Mouse (Mus musculus) lung, postnatal 14 days (tissue): ENCODE measurements around the gene Baiap2l1.

ENCODE experiments used
- DNase-seq: peaks from one replicate; pipeline ENCODE4 v3.0.0; 2021

Baiap2l1 gene

GRCm38 (mm10) chr5:144255632-144256540 is 102.0 kb downstream of the Baiap2l1 start:
- DNase-seq = peak; percentile 53

- peak; percentile 85 for DNase-seq
These were observed 102.9 kb downstream of the Baiap2l1 start for GRCm38 (mm10) chr5:144254811-144255631.

GRCm38 (mm10) chr5:144254122-144254810 is 103.6 kb downstream of the Baiap2l1 start:
- DNase-seq = peak; percentile 79

GRCm38 (mm10) chr5:144253212-144253611 is 104.7 kb downstream of the Baiap2l1 start:
- no peak for DNase-seq

- DNase-seq = no peak
These were observed 105.9 kb downstream of the Baiap2l1 start for GRCm38 (mm10) chr5:144251876-144252577.

GRCm38 (mm10) chr5:144249871-144250270 is 108.0 kb downstream of the Baiap2l1 start:
- no peak for DNase-seq

GRCm38 (mm10) chr5:144247906-144248585 is 109.9 kb downstream of the Baiap2l1 start:
- peak; percentile 42 for DNase-seq

GRCm38 (mm10) chr5:144247307-144247706 is 110.6 kb downstream of the Baiap2l1 start:
- no peak for DNase-seq

- no peak for DNase-seq
These were observed 111.2 kb downstream of the Baiap2l1 start for GRCm38 (mm10) chr5:144246669-144247068.

GRCm38 (mm10) chr5:144245592-144245991 is 112.3 kb downstream of the Baiap2l1 start:
- no peak for DNase-seq

- DNase-seq = no peak
These were observed 113.9 kb downstream of the Baiap2l1 start, which contains the start of gene Bri3 for GRCm38 (mm10) chr5:144243901-144244487. Bri3 (plus strand) TSS chr5:144244437.

GRCm38 (mm10) chr5:144238969-144239368 is 118.9 kb downstream of the Baiap2l1 start:
- no peak for DNase-seq

GRCm38 (mm10) chr5:144234714-144235113 is 123.2 kb downstream of the Baiap2l1 start:
- no peak for DNase-seq

GRCm38 (mm10) chr5:144234222-144234621 is 123.7 kb downstream of the Baiap2l1 start:
- DNase-seq = no peak

- no peak for DNase-seq
These were observed 125.4 kb downstream of the Baiap2l1 start for GRCm38 (mm10) chr5:144232531-144232930.

GRCm38 (mm10) chr5:144231410-144231809 is 126.5 kb downstream of the Baiap2l1 start:
- no peak for DNase-seq

GRCm38 (mm10) chr5:144230216-144230615 is 127.7 kb downstream of the Baiap2l1 start:
- DNase-seq = no peak

GRCm38 (mm10) chr5:144226220-144226619 is 131.7 kb downstream of the Baiap2l1 start:
- DNase-seq = no peak

GRCm38 (mm10) chr5:144223899-144224816 is 133.8 kb downstream of the Baiap2l1 start:
- DNase-seq = no peak

GRCm38 (mm10) chr5:144223503-144223862 is 134.4 kb downstream of the Baiap2l1 start, which contains the start of gene Tecpr1:
Tecpr1 (minus strand) TSS chr5:144223615.
- peak; percentile 96 for DNase-seq
